Mouse (Mus musculus): ENCODE data around the gene Myo6. TPM values are rescaled to one million over a fixed set of nuclear protein-coding genes. Genes with fewer than 3 reads are reported as not detected.

Gene Myo6
- polyA plus RNA-seq, 1 experiment from 2014 or later = 14.0 TPM

DNA sequence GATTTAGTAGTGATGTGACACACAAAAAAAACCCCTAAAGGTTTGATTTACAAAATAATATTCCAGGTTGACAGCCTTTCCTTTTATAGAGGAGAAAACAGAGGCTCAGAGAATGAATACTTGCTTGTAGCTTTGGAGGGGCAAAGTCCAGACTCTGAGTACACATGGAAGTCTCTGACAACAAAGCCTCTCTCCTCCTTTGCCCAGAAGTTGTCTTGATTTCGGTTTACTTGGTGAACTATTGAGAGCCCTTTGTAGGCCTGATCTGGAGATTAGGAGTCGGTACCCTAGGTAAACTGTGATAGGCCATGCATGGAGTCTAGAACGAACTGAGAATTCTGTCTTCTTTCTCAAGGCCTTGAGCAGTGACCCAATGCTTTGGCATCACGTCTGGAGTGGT lies 2.3 kb downstream of the Myo6 start:
- no peaks in the 10 kb centered on the region for H3K36me3 ChIP-seq (ENCODE audit: poor library complexity, severe bottlenecking)
- H3K4me3 ChIP-seq = no peak overlapping the region
- H3K4me1 ChIP-seq = peaks cover 5% of the 10 kb centered on the region
- no peak overlapping the region for H3K9ac ChIP-seq
- H3K9me3 ChIP-seq (replicated peaks) = no peaks in the 10 kb centered on the region
- no peak overlapping the region for H3K27ac ChIP-seq
- ATAC-seq = no peak
- H3K4me2 ChIP-seq = no peak overlapping the region
- no peaks in the 10 kb centered on the region for H3K27me3 ChIP-seq
- 82% methylated on average over 4 of the region's 4 CpGs for WGBS

DNA sequence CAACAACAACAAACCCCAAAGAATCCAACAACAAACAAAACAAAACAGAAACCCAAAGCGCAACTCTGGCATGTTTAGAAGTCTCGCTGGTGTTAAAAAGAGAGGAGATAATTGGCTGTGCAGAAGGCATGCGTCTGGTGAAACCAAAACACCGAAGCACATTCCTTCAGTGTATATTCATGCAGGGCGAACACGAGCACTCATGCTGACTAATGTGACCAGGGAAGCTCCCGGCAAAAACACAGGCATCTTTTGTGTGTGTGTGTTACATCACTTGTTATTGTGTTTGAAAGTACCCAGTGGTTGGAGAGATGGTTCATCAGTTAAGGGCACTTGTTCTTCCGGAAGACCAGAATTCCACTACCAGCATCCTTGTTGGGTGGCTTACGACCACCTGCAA lies 4.7 kb downstream of the Myo6 start:
- 68% methylated on average over 9 of the region's 9 CpGs for WGBS
- no peak for ATAC-seq
- H3K36me3 ChIP-seq (ENCODE audit: poor library complexity, severe bottlenecking) = no peaks in the 10 kb centered on the region

DNA sequence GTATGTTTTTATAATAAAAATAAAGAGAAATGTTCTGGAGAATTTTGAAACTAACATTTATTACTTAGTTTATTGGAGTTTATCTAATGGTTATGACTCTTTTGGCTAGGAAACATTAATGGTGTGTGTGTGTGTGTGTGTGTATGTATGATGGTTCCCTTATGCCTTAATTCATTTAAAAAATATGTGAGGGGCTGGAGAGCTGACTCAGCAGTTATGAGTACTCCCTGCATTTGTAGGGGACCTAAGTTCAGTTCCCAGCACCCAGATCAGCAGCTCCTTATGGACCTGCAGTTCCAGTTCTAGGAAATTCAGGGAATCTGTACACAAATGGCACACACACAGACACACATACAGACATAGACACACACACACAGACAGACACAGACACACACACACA lies 6.4 kb downstream of the Myo6 start:
- Histone ChIP-seq H3K9me3 (replicated peaks) (no peaks in the 10 kb centered on the region), H3K9ac (no peak overlapping the region), H3K27ac (no peak overlapping the region), H3K4me2 (no peak overlapping the region), H3K36me3 (ENCODE audit: poor library complexity, severe bottlenecking) (no peaks in the 10 kb centered on the region), H3K27me3 (no peaks in the 10 kb centered on the region), H3K4me1 (peaks cover 9% of the 10 kb centered on the region), H3K4me3 (no peak overlapping the region)
- no peak for ATAC-seq

More for the DNA sequence above, 4.7 kb downstream of the Myo6 start:
- Histone ChIP-seq H3K27ac (no peak overlapping the region), H3K4me2 (no peak overlapping the region), H3K9ac (no peak overlapping the region), H3K4me3 (no peak overlapping the region), H3K27me3 (no peaks in the 10 kb centered on the region), H3K4me1 (peaks cover 12% of the 10 kb centered on the region), H3K9me3 (replicated peaks) (no peaks in the 10 kb centered on the region)

DNA sequence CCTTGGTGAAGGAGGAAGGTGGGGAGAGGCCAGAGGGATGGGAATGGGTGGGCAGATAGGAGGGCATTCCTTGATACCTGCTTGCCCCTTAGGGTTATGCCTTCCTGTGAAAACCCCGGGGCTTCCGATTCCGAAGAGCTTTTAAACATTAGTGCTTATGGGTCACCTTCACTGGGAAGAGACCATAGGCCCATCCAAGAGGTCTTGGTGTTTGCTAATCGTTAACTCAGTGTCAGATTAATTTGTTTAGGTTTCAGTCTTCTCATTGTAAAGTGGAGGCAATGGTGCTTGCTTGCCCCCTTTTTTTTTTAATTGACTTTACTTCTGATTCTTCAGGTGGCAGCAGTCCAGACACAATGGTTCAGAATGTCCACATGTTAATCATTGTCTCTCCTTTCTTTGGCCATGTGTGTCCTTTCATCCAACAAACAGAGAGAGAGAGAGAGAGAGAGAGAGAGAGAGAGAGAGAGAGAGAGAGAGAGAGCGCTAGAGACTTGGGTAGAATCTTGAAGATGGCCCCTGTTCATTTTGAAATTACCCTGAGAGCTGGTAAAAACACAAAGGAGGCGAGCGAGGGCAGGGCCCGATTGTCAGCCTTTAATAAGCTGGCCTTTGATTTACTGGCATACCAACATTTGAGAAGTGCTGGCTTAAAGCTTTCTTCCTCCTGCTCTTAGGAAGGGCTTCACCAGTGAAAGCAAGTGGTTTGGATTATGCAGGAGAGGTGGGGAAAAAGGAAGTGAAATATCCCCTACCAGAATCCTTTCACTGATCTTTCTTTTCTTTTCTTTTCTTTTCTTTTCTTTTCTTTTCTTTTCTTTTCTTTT lies 7.8 kb downstream of the Myo6 start:
- no peaks in the 10 kb centered on the region for H3K27me3 ChIP-seq
- 57% methylated on average over 8 of the region's 8 CpGs for WGBS
- H3K4me1 ChIP-seq = peaks cover 9% of the 10 kb centered on the region
- no peak overlapping the region for H3K4me3 ChIP-seq
- H3K4me2 ChIP-seq = no peak overlapping the region
- ATAC-seq = no peak
- H3K9me3 ChIP-seq (replicated peaks) = no peaks in the 10 kb centered on the region
- no peaks in the 10 kb centered on the region for H3K36me3 ChIP-seq (ENCODE audit: poor library complexity, severe bottlenecking)
- H3K27ac ChIP-seq = no peak overlapping the region
- H3K9ac ChIP-seq = no peak overlapping the region

DNA sequence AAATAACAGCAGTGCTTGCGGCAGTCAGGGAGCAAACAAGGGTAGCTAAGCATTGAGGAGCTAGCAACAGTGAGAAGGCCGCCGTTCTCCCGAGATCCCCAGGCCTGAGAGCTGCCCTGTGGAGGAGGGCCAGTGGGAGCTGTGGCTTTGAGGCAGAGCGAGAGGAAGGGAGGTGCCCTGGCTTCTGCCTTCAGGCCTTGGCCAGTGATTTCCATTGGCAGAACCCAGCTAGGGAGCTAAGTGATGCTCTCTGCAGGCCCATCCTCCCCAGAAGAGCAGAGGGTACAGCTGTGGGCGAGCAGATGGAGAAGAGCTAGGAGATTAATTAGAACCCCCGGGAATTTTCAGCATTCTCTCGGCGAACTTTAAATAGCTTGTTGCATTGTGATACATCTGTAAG lies 8.8 kb downstream of the Myo6 start:
- WGBS = 28% methylated on average over 9 of the region's 9 CpGs
- Histone ChIP-seq H3K4me3 (no peak overlapping the region), H3K4me1 (peaks cover 10% of the 10 kb centered on the region), H3K4me2 (no peak overlapping the region), H3K36me3 (ENCODE audit: poor library complexity, severe bottlenecking) (no peaks in the 10 kb centered on the region), H3K9ac (no peak overlapping the region), H3K27me3 (no peaks in the 10 kb centered on the region), H3K9me3 (replicated peaks) (no peaks in the 10 kb centered on the region), H3K27ac (0 out of 2 replicates have a peak overlapping the region, but pooled peaks have one; percentile 6)
- ATAC-seq = peak; percentile 60; the same call in 1 of the 2 replicates

DNA sequence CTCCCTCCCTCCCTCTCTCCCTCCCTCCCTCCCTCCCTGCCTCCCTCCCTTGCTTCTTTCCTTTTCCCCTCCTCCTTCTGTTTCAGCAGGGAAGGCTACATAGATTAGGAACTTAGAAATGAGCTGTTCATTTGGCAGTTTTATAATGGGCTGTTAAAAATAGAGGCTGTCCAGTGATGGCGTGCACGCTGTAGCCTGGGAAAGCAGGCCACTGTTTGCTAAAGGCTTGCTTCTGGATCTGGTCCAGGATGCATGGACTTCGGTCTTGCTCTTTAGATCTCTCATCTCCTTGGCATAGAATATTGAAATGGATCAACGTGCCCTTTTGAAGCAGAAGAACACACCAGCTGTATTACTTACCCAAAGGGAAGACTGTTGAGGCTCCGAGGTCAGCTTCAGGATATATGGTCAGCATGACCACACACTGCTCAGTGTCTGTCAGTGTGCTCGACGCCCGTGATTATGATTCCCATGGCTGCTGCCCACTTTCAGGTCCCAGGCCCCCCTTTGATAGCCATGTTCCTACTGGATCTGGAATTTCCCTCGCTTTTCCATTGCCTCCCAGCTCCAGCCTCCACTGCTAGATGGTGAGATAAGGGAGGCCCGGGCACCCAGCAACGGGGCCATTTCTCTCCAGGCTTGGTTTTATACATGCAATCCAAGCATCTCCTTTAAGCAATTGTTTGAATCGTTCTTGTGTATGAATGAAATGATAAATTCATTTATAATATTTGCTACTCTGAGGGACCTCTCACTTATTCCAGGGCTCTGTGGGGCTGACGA lies 12.1 kb downstream of the Myo6 start:
- no peak for ATAC-seq

DNA sequence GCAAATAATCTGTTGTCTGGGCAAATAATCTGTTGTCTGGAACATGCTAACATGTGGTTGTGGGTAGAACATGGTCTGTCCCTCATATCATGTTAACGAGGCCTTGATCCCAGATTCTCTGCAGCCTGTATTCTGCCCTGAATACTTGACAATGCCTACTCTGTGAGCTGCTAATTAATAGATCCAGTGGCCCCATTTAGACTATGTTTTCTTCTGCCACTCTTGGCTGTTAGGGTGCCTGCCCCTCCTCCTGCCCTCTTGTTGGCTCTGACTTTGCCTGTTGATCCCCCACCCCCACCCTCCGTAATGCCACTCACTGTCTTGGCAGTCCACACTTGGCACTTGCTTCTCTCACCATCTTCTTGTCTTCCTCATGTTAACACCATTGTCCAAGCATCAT lies 13.8 kb downstream of the Myo6 start:
- no peaks in the 10 kb centered on the region for H3K9me3 ChIP-seq (replicated peaks)
- peaks cover 8% of the 10 kb centered on the region for H3K4me1 ChIP-seq
- H3K4me3 ChIP-seq = no peak overlapping the region
- WGBS = 45% methylated on average over 2 of the region's 2 CpGs
- H3K9ac ChIP-seq = no peak overlapping the region
- H3K27me3 ChIP-seq = no peaks in the 10 kb centered on the region
- H3K27ac ChIP-seq = no peak overlapping the region
- peak; percentile 34; the same call in 1 of the 2 replicates for ATAC-seq
- no peaks in the 10 kb centered on the region for H3K36me3 ChIP-seq (ENCODE audit: poor library complexity, severe bottlenecking)
- H3K4me2 ChIP-seq = no peak overlapping the region

More for the DNA sequence above, 12.1 kb downstream of the Myo6 start:
- Histone ChIP-seq H3K36me3 (ENCODE audit: poor library complexity, severe bottlenecking) (no peaks in the 10 kb centered on the region), H3K9me3 (replicated peaks) (no peaks in the 10 kb centered on the region), H3K9ac (no peak overlapping the region), H3K4me1 (peaks cover 16% of the 10 kb centered on the region), H3K27me3 (no peaks in the 10 kb centered on the region), H3K4me3 (no peak overlapping the region), H3K4me2 (no peak overlapping the region), H3K27ac (no peak overlapping the region)
- 79% methylated on average over 13 of the region's 13 CpGs for WGBS

DNA sequence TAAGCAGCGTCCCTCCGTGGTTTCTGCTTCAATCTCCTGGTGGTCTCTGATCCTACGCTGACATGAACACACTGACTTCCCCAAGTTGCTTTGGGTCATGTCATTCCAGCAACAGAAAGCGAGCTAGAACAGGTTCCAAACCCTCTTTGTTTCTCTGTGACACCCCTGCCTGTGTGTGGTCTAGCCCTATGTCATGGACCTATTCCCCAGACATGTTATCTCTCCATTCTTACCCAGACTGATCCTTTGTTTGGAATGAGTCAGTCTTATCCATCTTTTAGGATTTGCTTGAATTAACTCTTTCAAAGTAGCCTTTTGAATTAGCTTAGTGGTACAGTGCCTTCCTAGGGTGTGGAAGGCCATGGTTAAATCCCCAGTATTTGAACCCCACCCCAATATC lies 14.9 kb downstream of the Myo6 start:
- Histone ChIP-seq H3K4me2 (no peak overlapping the region), H3K36me3 (ENCODE audit: poor library complexity, severe bottlenecking) (no peaks in the 10 kb centered on the region), H3K4me3 (no peak overlapping the region), H3K27me3 (no peaks in the 10 kb centered on the region), H3K9ac (no peak overlapping the region), H3K27ac (no peak overlapping the region), H3K4me1 (peaks cover 7% of the 10 kb centered on the region), H3K9me3 (replicated peaks) (no peaks in the 10 kb centered on the region)
- WGBS = 79% methylated on average over 4 of the region's 4 CpGs
- ATAC-seq = no peak

DNA sequence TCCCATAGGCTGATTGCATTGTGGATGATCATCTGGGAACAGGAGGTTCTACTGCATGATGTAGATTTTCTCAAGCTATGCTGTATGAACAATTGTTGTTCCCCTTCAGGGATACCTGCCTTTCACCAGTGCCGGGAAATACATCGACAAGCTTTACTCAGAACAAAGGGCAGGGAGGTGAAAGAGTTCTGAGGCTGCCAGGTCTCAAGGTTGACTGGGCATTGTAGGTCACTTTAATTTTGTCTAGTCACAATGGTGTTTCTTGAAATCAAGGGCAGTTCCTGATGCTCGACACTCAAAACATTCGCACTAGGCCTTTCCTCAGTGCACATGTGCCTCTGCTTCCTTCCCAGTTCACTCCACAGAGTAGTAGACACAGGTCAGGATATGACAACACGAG lies 15.9 kb downstream of the Myo6 start:
- Histone ChIP-seq H3K4me3 (no peak overlapping the region), H3K27ac (no peak overlapping the region)
- 80% methylated on average over 5 of the region's 5 CpGs for WGBS

DNA sequence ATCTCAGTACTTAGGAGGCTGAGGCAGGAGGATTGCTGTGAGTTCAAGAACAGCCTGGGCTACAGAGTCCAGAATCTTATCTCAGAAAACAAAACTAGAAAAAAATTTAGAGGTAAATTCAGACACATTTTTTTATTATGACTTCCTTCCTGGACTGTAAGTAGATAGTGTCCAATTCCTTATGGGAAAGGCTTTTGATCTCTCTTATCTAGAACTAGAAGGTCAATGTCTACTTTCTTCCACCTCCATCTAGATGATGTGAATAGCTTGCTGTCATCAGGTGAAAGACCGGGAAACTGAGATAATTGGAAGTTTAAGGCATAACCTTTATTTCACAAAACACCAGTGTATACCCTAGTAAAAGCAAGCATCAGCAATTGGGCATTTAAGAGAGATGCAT lies 16.9 kb downstream of the Myo6 start:
- Histone ChIP-seq H3K4me3 (no peak overlapping the region), H3K4me1 (peaks cover 7% of the 10 kb centered on the region), H3K4me2 (no peak overlapping the region), H3K27ac (no peak overlapping the region), H3K9ac (no peak overlapping the region), H3K27me3 (no peaks in the 10 kb centered on the region), H3K36me3 (ENCODE audit: poor library complexity, severe bottlenecking) (no peaks in the 10 kb centered on the region), H3K9me3 (replicated peaks) (no peaks in the 10 kb centered on the region)
- 93% methylated on average over 1 of the region's 1 CpGs for WGBS
- no peak for ATAC-seq

More for the DNA sequence above, 15.9 kb downstream of the Myo6 start:
- H3K4me2 ChIP-seq = no peak overlapping the region
- no peaks in the 10 kb centered on the region for H3K36me3 ChIP-seq (ENCODE audit: poor library complexity, severe bottlenecking)
- H3K27me3 ChIP-seq = no peaks in the 10 kb centered on the region
- no peak for ATAC-seq
- H3K9ac ChIP-seq = no peak overlapping the region
- H3K4me1 ChIP-seq = peaks cover 7% of the 10 kb centered on the region
- no peaks in the 10 kb centered on the region for H3K9me3 ChIP-seq (replicated peaks)

DNA sequence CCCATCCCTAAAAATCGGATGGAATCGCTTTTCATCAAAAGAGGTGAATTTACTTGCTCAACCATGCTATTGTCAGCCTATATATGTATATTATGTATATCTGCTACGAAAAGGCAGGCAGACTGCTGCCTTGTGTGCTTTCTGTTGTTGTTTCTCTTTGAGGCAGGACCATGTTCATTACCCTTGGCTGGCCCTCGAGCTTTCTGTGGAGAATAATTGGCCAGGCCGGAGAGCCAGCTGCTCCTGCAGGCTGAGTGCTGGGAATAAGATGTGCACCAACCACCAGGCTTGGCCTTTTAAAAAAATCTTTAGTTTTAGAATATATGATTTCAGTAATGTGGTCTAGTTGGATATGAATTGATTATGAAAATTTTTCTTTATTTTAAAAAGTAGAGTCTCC lies 19.3 kb downstream of the Myo6 start:
- 59% methylated on average over 5 of the region's 5 CpGs for WGBS

DNA sequence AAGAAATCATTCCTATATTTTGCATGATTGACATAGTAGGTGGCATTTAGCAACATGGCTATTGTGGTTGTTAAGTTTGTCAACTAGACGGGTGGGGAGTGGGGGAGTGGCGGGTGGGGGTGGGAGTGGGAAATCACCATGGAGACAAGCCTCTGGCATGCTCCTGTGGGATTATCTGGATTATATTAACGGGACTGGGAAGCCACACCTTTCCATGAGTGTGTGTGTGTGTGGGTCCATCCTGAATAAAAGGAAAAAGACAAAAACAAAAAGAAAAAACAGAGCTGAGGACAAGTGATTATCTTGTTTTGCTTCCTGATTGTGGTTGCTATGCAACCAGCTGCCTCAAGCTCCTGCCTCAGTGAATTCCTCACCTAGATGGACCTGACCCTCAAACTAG lies 20.9 kb downstream of the Myo6 start:
- Histone ChIP-seq H3K36me3 (ENCODE audit: poor library complexity, severe bottlenecking) (no peaks in the 10 kb centered on the region), H3K4me1 (no peaks in the 10 kb centered on the region), H3K27ac (no peak overlapping the region), H3K4me2 (no peak overlapping the region), H3K9me3 (replicated peaks) (no peaks in the 10 kb centered on the region), H3K4me3 (no peak overlapping the region), H3K27me3 (no peaks in the 10 kb centered on the region), H3K9ac (no peak overlapping the region)
- 54% methylated on average over 3 of the region's 3 CpGs for WGBS
- no peak for ATAC-seq

More for the DNA sequence above, 19.3 kb downstream of the Myo6 start:
- H3K9ac ChIP-seq = no peak overlapping the region
- peaks cover under 1% of the 10 kb centered on the region; the same call in 1 of the 2 replicates for H3K4me1 ChIP-seq
- H3K27ac ChIP-seq = no peak overlapping the region
- H3K9me3 ChIP-seq (replicated peaks) = no peaks in the 10 kb centered on the region
- H3K4me3 ChIP-seq = no peak overlapping the region
- H3K36me3 ChIP-seq (ENCODE audit: poor library complexity, severe bottlenecking) = no peaks in the 10 kb centered on the region
- H3K27me3 ChIP-seq = no peaks in the 10 kb centered on the region
- ATAC-seq = no peak
- H3K4me2 ChIP-seq = no peak overlapping the region
